Mouse (Mus musculus): ENCODE measurements around the gene Rplp2. TPM values are rescaled to one million over a fixed set of nuclear protein-coding genes. Genes with fewer than 3 reads are reported as not detected.
A peak's percentile ranks its signal among the peaks of the same experiment; 100 is the strongest.

Gene Rplp2
- total RNA-seq, 1 experiment from 2014 or later, result 2,799 TPM

GRCm38 (mm10) chr7:141464603-141465201 lies 17.5 kb downstream of the Rplp2 start:
- no peak for ATAC-seq (replicated peaks; ENCODE audit: low read depth, poor library complexity, severe bottlenecking)

- ATAC-seq (replicated peaks; ENCODE audit: low read depth, poor library complexity, severe bottlenecking), result no peak
Measured at GRCm38 (mm10) chr7:141465388-141466044, 18.3 kb downstream of the Rplp2 start.

- ATAC-seq (replicated peaks; ENCODE audit: low read depth, poor library complexity, severe bottlenecking), result no peak
Measured at GRCm38 (mm10) chr7:141466045-141466394, 18.9 kb downstream of the Rplp2 start.

GRCm38 (mm10) chr7:141466607-141467148 lies 19.5 kb downstream of the Rplp2 start:
- no peak for ATAC-seq (replicated peaks; ENCODE audit: low read depth, poor library complexity, severe bottlenecking)

- peak; percentile 43 for ATAC-seq (replicated peaks; ENCODE audit: low read depth, poor library complexity, severe bottlenecking)
Measured at GRCm38 (mm10) chr7:141467230-141468030, 20.3 kb downstream of the Rplp2 start, which contains the start of gene Cd151. TSS of gene Cd151 (plus strand) at chr7:141467392.

- ATAC-seq (replicated peaks; ENCODE audit: low read depth, poor library complexity, severe bottlenecking), result no peak
Measured at GRCm38 (mm10) chr7:141468164-141468521, 21.0 kb downstream of the Rplp2 start.

GRCm38 (mm10) chr7:141468522-141469211 lies 21.5 kb downstream of the Rplp2 start:
- peak; percentile 66 for ATAC-seq (replicated peaks; ENCODE audit: low read depth, poor library complexity, severe bottlenecking)

- ATAC-seq (replicated peaks; ENCODE audit: low read depth, poor library complexity, severe bottlenecking), result no peak
Measured at GRCm38 (mm10) chr7:141469352-141469751, 22.2 kb downstream of the Rplp2 start.

GRCm38 (mm10) chr7:141469901-141470636 lies 22.9 kb downstream of the Rplp2 start:
- ATAC-seq (replicated peaks; ENCODE audit: low read depth, poor library complexity, severe bottlenecking), result no peak

GRCm38 (mm10) chr7:141470637-141470944 lies 23.4 kb downstream of the Rplp2 start:
- no peak for ATAC-seq (replicated peaks; ENCODE audit: low read depth, poor library complexity, severe bottlenecking)

- no peak for ATAC-seq (replicated peaks; ENCODE audit: low read depth, poor library complexity, severe bottlenecking)
Measured at GRCm38 (mm10) chr7:141471236-141471635, 24.1 kb downstream of the Rplp2 start.

GRCm38 (mm10) chr7:141472226-141472625 lies 25.1 kb downstream of the Rplp2 start:
- ATAC-seq (replicated peaks; ENCODE audit: low read depth, poor library complexity, severe bottlenecking), result no peak

- ATAC-seq (replicated peaks; ENCODE audit: low read depth, poor library complexity, severe bottlenecking), result no peak
Measured at GRCm38 (mm10) chr7:141472763-141473162, 25.6 kb downstream of the Rplp2 start.

GRCm38 (mm10) chr7:141474160-141474559 lies 27.0 kb downstream of the Rplp2 start:
- ATAC-seq (replicated peaks; ENCODE audit: low read depth, poor library complexity, severe bottlenecking), result no peak

- peak; percentile 47 for ATAC-seq (replicated peaks; ENCODE audit: low read depth, poor library complexity, severe bottlenecking)
Measured at GRCm38 (mm10) chr7:141475011-141475804, 28.0 kb downstream of the Rplp2 start, which contains the start of the genes Polr2l and Tspan4. TSS of gene Polr2l (minus strand) at chr7:141475132. TSS of gene Tspan4 (plus strand) at chr7:141475240.

GRCm38 (mm10) chr7:141475805-141476158 lies 28.6 kb downstream of the Rplp2 start:
- ATAC-seq (replicated peaks; ENCODE audit: low read depth, poor library complexity, severe bottlenecking), result no peak

- peak; percentile 27 for ATAC-seq (replicated peaks; ENCODE audit: low read depth, poor library complexity, severe bottlenecking)
Measured at GRCm38 (mm10) chr7:141476226-141476980, 29.2 kb downstream of the Rplp2 start.

GRCm38 (mm10) chr7:141476981-141477370 lies 29.8 kb downstream of the Rplp2 start:
- 0 out of 2 replicates have a peak, but pooled peaks have one; percentile 4 for ATAC-seq (replicated peaks; ENCODE audit: low read depth, poor library complexity, severe bottlenecking)
